Mouse (Mus musculus): ENCODE measurements at regions not wholly inside any gene's neighbourhood (a gene's known extent, or its start where the extent isn't known, plus 50 kb on each side); places are given as distances from the start of the nearest gene placed in this dataset.
"Not testable (repeated sequence)": the region's sequence is repeated elsewhere in the genome, so short reads cannot be mapped to it uniquely, and the experiment has no call there.

DNA sequence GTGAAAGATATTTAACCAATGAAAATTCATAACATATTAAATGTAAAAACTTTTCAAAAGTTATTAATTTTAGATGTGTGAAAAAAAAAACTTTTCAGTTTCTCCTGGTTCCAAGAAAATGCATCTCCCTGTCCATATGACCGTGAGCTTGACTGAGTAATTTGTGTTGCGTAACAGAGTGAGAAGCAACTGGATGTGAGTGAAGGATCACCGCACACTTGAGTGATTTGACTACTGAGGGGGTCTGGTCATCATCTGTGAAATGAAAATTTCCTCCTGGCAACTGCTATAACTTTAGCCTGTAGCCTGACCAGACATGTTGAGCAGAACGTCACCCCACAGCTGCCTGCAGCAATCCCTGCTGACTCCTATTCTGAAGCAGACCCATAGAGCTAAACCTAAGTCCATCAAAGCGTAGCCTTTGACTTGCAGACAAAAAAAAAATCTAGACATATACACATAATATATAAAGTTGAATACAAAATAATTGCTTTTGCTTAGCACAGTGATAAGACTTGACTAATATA, 461.2 kb downstream of the Brinp3 start:
- ChIA-PET POLR2A (no interaction called here), CTCF (no interaction called here)

DNA sequence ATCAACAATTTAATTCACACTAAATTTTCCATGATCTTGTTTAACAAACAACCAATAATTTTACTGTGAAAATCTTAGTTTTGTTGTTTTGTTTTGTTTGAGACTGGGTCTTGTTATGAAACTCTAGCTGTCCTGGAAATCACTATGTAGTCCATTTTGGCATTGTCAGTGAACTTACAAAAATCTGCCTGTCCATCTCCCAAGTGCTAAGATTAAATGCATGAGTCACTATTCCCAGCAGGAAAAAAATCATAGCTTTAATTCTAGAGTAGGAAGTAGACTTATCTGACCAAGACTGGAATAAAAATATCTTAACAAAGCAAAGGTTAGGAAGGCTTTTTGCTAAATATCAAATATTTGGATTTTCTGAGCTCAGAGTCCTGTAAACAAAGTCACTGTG, 461.8 kb downstream of the Brinp3 start:
- ChIA-PET CTCF (no interaction called here), POLR2A (no interaction called here)

DNA sequence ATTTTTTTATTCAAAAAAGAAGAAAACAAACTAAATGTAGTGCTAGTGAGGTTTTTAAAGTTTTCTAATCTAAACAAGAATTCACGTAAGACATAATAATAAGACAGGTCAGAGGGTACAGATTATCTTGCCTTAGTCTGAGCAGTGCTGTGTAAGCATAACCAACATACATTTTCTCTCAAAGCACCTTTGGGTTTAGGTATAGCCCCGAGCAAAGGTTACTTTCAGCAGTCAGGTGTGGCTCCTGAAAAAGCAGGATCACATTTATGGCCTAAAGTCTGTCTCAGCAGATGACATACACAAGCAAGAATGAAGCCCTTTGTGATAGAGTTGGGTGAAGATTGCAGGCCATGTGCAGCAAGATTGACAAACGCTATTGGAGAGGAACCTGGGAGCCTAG, 465.9 kb downstream of the Brinp3 start:
- ChIA-PET POLR2A (no interaction called here), CTCF (no interaction called here)

DNA sequence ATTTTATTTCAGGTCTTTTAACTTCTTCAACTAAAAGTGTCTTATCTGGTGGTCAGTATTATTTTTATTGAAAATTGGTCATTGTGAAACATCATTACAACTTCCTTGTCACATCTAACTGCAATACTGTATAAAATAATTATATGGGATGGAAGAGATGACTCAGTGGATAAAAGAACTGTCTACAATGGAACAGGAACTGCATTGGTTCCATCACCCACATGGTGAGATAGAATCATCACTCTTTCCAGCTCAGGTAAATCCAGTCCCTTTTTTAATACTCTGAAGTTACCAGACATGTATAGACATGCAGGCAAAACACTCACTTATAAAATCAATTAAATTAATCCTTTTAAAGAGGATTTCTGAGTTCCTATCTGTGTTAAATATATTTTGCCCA, 473.0 kb downstream of the Brinp3 start:
- ChIA-PET CTCF (no interaction called here), POLR2A (no interaction called here)

DNA sequence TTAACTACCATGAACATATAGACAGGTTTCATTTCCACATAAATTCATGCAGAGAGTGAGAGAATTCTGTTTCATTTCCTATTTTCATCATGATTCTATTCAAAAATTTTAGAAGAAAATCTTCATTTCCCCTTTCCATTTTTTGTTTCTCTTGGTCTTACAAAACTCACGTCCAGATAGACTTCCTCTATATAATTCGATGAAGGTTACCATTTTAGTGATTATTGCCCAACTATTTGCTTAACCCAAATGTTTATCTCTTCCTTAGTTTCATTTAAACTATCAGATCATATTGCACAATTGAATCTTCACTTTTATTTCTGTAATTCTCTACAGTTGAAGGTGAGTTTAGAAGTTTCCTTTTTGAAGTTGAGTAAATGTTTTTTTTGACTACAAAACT, 473.4 kb downstream of the Brinp3 start:
- ChIA-PET CTCF (no interaction called here), POLR2A (no interaction called here)

DNA sequence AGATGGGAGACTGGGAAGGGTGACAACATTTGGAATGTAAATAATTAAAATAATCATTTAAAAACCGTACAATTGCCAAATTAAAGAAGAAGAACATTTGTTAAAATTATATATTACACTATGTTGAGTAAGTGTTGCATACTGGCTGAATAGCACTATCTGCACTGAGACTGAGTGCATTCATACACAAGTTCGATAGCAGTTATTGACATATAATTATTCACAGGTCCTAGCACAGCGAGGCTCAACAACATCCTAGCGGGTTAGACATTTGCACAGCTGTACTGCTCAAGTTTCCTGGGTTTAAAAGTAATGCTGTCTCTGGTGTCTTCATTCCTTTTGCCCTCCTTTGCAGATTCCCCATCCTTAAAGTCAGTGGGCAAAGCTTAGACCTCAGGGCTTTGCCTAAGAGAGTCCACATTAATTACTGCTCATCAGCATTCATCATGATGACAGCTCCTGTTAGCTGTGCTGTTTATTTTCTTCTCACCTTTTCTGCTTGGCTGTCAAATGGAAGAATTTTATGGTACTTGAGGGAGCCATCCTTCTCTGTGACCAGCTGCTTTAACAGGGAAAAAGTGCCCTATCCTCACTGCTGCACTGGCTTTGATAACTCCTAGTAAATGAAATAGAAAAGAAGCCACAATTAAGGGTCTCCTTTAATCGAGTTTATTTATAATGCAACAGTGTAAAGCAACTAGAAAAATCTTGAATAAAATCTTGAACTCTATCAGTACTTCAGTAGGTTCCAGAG, 489.1 kb downstream of the Brinp3 start:
- ChIA-PET CTCF (interaction anchor here in 1 of 4 experiments (0.6 kb wide), 1 partner anchor 110 kb away, joined by 4 read pairs; no protein-coding TSS in a partner anchor), POLR2A (no interaction called here)

DNA sequence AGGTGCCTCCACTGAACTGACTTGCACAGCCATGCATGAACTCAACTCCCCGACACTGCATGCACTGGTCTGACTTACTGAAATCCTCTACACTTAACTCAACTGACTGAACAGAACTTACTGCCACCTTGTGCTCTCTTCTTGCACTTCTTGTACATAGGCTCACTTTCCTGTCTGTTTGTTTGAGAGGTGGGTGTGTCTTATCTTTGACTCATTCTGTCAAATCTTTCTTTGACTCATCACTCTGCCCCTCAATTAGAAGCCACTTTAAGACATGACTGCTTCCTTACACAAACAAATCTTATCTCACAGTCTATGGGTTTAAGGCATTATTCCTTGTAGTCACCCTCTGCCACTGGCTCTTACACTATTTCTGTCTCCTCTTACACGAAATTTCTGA, 505.5 kb downstream of the Brinp3 start:
- ChIA-PET CTCF (no interaction called here), POLR2A (no interaction called here)

DNA sequence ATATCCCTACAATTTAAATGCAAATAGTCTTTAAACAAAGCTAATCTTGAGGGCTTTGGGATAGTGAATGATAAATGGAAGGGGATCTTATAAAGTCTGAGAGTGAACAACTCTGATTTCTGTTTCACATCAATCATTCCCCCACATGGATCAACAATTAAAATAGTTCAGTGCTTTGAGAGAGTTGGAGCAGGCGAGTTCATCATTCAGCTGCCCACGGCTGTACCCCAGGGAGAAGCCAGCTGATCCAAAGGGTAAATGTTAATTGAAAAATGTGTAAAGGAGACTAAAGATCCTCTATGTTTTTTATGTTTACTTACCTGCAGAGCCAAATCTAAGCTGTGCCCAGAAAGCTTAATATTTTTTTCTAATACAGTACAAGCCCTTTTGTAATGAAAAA, 553.2 kb downstream of the Brinp3 start:
- ChIA-PET CTCF (no interaction called here), POLR2A (no interaction called here)

GRCm38 (mm10) chr1:147058504-147058903, 563.9 kb downstream of the Brinp3 start:
- CTCF ChIA-PET, result no interaction called here
- POLR2A ChIA-PET, result no interaction called here

- ChIA-PET CTCF (no interaction called here), POLR2A (no interaction called here)
Measured at GRCm38 (mm10) chr1:147074166-147074565, 579.6 kb downstream of the Brinp3 start.

DNA sequence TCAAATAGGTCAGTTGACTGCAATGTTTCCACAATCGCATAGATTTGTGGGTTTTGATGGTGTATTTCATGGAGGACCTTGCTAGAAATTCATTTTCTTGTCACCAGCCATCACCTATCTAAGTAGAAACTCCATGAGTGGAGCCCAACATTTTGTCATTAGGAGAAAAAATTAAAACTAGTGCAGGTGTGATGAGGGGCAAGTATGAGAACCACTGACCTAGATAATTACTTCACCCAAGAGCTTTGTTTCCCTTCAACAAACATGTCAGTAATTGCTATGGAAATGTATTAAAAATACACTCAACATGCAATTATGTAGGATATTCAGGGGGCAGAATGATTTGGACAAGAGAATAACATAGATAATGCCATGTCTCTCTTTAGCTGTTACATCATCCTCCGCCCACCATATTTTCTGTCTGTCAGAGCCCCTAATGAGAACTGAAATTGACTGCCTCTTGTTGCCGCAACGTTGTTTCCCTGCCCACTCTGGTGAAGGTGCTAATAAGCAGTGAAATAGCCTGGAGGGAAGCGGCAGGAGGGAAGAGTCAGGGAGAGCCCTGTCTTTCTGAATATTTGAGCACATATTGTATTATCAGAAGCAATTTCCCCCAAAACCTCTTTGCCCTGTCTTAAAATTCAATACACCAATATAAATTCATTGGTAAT, 589.7 kb downstream of the Brinp3 start:
- POLR2A ChIA-PET, result no interaction called here
- CTCF ChIA-PET, result no interaction called here

DNA sequence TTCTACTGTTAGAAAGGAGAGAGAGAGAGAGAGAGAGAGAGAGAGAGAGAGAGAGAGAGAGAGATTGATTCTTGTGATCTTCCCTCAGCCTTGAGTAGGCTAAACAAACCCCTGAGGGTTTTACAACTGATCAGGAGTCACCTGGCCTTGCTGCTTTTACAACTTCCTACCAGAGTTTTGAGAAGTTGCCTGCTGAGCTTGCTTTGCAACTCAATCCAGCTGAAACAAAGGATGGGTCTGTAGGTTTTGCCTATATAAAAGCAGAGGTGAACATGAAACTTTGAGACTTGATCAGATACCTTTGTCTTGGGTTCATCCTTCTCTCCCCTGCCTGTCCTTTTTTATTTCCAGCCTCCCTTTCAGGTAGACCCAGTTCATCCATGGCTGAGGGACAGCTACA, 631.0 kb downstream of the Brinp3 start:
- POLR2A ChIA-PET, result no interaction called here

DNA sequence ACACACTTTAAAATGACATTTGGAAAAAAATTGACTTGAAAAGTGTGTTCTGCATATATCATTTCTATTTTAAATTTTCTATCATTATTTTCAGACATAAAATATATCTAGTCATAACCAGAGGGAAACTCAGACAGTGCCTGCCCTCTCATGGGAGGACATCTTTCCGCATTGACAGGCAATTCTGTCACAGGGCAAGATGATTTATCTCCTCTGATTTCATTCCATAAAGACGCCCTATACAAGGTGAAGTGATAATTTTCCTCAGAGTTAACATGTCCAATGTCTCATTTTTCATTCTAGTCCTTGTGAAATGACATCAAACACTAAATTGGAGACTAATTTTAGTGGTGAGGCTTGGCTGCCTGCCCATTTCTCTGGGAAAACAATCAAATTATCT, 643.6 kb downstream of the Brinp3 start:
- CTCF ChIA-PET, result no interaction called here
- POLR2A ChIA-PET, result no interaction called here

More for the DNA sequence above, 631.0 kb downstream of the Brinp3 start:
- CTCF ChIA-PET, result no interaction called here

- ChIA-PET CTCF (no interaction called here), POLR2A (no interaction called here)
Measured at GRCm38 (mm10) chr1:147175350-147175749, 680.8 kb downstream of the Brinp3 start.

DNA sequence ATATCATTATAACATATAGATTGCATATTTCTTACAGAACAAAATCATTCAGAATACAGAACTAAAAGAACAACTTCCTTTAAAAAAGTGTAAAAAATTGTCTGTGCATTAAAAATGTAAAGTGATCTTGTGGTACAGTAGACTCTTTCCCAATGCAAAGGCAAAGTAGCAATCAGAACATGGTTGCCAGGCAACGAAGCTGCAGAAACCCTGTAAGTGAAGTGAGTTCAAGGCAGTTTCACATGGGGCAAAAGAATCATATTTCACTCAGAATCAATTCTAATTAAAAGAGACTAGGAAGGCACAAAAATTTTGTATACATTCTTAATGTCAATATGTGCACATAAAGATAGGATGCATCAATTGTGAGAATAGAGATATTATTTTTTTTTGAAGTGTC, 692.2 kb downstream of the Brinp3 start:
- CTCF ChIA-PET, result no interaction called here
- POLR2A ChIA-PET, result no interaction called here

DNA sequence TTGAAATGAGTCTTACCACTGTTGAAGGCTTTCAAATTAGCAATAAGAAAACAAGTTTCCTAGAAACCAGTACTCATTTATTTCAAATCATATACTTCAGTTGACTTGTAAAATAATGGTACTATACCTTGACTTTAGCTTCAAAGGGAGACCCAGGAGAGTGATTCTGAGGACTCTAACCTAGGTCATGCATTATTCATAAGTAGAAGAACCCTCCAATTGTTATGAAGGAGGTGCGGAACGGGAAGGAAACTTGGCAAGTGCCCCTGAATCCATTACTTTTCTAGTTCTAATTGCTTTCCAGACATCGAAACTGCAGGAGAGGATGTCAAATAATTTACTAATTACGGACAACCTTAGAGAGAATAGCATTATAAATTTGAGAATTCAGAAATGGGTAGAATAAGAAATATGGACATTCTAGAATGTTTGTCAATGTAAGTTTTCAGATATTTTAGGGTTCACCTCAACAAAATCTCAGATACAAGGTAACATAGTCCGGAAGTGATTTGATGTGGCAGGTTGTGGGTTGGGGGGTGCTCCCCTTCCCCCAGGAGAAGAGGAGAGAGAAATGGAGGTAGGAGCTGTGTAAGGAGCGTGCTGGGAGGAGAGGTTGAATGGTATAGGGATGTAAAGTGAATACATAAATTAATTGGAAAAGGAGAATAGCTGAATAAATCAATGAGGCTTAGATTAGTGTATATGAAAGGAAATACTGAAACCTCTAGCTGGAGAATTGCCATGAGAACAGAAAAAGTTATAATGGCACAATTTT, 692.9 kb downstream of the Brinp3 start:
- CTCF ChIA-PET, result no interaction called here
- POLR2A ChIA-PET, result no interaction called here

DNA sequence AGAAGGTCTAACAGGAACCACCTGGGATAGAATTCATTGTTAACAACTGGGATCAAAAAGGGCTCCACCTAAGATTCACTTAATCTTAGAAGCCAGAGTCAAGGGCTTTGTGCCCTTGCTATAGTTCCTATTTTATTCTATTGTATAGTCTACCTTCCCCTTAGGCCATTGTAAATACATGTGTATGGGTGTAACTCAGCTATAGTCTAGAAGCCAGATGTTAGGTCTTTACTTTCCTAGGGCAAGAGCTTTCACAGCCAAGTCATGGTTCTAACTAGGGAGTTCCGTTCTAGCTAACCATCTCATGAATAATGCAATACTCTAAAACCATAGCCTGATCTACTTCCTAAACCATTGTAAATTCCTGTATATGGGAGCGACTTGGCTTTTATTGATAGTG, 705.4 kb downstream of the Brinp3 start:
- POLR2A ChIA-PET, CTCF ChIA-PET: not testable (repeated sequence)

DNA sequence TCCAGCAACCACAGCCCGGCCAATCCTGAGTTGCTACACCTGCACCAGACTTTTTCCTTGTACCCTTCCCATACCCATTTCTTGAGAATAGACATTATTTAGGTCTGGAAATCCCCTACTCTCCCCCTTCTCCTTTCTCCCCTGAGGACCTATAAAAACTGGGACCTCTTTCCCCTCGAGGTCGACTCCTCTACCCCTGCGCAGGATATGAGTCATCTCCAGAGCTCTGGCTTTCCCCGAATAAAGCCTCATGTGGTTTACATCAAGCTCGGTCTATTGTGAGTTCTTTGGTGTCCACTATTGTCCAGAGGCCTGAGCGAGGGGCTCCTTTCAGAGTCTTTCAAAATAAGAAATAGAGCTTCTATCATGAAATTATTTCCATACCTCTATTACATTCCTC, 720.3 kb downstream of the Brinp3 start:
- POLR2A ChIA-PET, CTCF ChIA-PET: not testable (repeated sequence)

DNA sequence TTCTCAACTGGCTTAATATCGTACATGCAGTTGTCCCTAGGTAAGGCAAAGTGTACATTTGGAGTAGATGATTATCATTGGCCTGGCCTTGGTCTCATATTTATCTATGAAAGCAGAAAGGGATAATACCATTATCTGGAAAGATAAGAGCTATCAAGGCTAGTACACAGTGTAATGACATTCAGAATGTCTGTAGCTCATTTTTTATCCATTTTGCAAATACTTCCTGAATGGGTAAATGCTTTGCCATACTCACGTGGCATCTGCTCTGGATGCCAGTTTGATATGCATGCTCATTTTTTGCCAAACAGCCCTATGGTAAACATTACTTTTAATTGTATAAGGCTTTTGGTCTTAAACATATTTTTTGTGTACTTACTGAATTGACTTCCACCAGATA, 723.4 kb downstream of the Brinp3 start:
- ChIA-PET POLR2A (no interaction called here), CTCF (no interaction called here)

GRCm38 (mm10) chr1:147219438-147219837, 724.9 kb downstream of the Brinp3 start:
- POLR2A ChIA-PET, result no interaction called here
- CTCF ChIA-PET, result no interaction called here
